Mouse (Mus musculus) cerebellum, postnatal 36 days (tissue): ENCODE results near the gene Snapc4.

Experiments
- DNase-seq, 2 experiments: peaks; one replicate each; pipeline ENCODE4 v3.0.0; 2021 to 2022; ENCODE audit warnings: mixed read lengths in 2 of 2

Gene Snapc4

GRCm38 (mm10) chr2:26372396-26372795 lies 8.1 kb downstream of the Snapc4 start:
- DNase-seq = no peak

GRCm38 (mm10) chr2:26368572-26368971 lies 11.9 kb downstream of the Snapc4 start:
- DNase-seq = no peak

- DNase-seq = no peak
Measured at GRCm38 (mm10) chr2:26367911-26368310, 12.5 kb downstream of the Snapc4 start.

- DNase-seq = peak; percentile 62 to 76
Measured at GRCm38 (mm10) chr2:26364738-26365465, 15.6 kb downstream of the Snapc4 start.

- DNase-seq = no peak
Measured at GRCm38 (mm10) chr2:26363481-26363880, 17.0 kb downstream of the Snapc4 start.

- no peak for DNase-seq
Measured at GRCm38 (mm10) chr2:26362991-26363390, 17.5 kb downstream of the Snapc4 start.

GRCm38 (mm10) chr2:26360772-26361171 lies 19.7 kb downstream of the Snapc4 start, which contains the start of gene Card9:
Gene Card9 (minus strand): TSS chr2:26360918.
- DNase-seq = peak in 1 of 2 experiments; percentile 4

GRCm38 (mm10) chr2:26359983-26360382 lies 20.5 kb downstream of the Snapc4 start:
- DNase-seq = peak; percentile 11

GRCm38 (mm10) chr2:26358667-26359320 lies 21.7 kb downstream of the Snapc4 start:
- DNase-seq = peak; percentile 10 to 21

- DNase-seq = peak; percentile 14 to 33
Measured at GRCm38 (mm10) chr2:26357484-26357883, 23.0 kb downstream of the Snapc4 start.

GRCm38 (mm10) chr2:26356678-26357077 lies 23.8 kb downstream of the Snapc4 start:
- peak in 1 of 2 experiments; percentile 2 for DNase-seq

- DNase-seq = no peak
Measured at GRCm38 (mm10) chr2:26356231-26356630, 24.2 kb downstream of the Snapc4 start.

- DNase-seq = peak; percentile 6 to 7
Measured at GRCm38 (mm10) chr2:26354401-26354800, 26.1 kb downstream of the Snapc4 start.

GRCm38 (mm10) chr2:26353066-26353980 lies 27.1 kb downstream of the Snapc4 start:
- DNase-seq = peak; percentile 33 to 45

GRCm38 (mm10) chr2:26352291-26352910 lies 28.1 kb downstream of the Snapc4 start:
- peak; percentile 53 to 59 for DNase-seq

- DNase-seq = peak; percentile 96
Measured at GRCm38 (mm10) chr2:26351358-26352290, 28.8 kb downstream of the Snapc4 start, which contains the start of gene Dnlz. Gene Dnlz (minus strand): TSS chr2:26352110.

- DNase-seq = no peak
Measured at GRCm38 (mm10) chr2:26348241-26348640, 32.2 kb downstream of the Snapc4 start.

- DNase-seq = no peak
Measured at GRCm38 (mm10) chr2:26342609-26343490, 37.6 kb downstream of the Snapc4 start.

- DNase-seq = peak; percentile 73 to 80
Measured at GRCm38 (mm10) chr2:26342044-26342443, 38.4 kb downstream of the Snapc4 start.

- no peak for DNase-seq
Measured at GRCm38 (mm10) chr2:26341510-26341981, 38.9 kb downstream of the Snapc4 start.
